Mouse (Mus musculus) urinary bladder, postnatal 14 days (tissue): ENCODE data around the gene Lcmt2.
A peak's percentile ranks its signal among the peaks of the same experiment; 100 is the strongest.

Experiments used
- DNase-seq: peaks from one replicate; pipeline ENCODE4 v3.0.0; 2021; ENCODE audit warnings: low spot score

Gene Lcmt2

DNA sequence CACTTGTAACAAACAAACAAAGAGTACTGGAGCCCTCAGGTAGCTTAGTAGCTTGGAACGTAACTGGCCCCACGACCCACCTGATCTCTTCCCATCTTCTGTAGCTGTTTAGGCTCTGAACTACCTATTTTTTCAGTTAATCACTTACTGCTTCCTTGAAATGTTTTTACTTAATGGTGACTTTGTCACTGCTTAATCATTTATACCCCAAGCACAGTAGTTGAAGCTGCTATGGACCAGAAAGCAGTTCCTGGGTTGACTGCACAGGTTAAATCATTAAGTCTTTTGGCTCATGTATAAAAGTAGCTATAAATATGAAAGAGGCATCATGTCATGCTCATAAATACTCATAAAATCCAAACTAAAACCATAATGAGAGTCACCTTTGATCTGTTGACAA is 25.0 kb downstream of the Lcmt2 start:
- no peak for DNase-seq

DNA sequence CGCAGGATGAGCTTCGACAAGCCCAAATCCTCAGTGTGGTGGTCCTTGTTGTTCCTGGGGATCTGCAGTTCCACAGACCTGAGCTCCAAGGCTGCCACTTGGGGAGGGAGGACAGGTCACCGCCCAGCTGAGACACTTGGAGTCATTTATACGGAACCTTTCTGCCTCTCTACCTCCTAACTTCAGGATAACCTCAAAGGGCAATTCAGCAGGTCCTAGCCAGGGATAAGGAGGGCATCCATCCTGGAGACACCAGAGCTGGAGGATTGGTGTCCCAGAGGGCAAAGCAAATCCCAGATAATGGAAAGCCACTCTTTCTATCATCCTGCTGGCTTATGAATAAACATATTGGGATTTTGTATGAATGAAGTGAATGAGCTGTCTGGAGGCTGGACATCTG is 30.8 kb downstream of the Lcmt2 start, which contains the start of gene Tgm7:
Gene Tgm7 (minus strand): TSS at position 101 of the 400 bp plus-strand sequence.
- no peak for DNase-seq

DNA sequence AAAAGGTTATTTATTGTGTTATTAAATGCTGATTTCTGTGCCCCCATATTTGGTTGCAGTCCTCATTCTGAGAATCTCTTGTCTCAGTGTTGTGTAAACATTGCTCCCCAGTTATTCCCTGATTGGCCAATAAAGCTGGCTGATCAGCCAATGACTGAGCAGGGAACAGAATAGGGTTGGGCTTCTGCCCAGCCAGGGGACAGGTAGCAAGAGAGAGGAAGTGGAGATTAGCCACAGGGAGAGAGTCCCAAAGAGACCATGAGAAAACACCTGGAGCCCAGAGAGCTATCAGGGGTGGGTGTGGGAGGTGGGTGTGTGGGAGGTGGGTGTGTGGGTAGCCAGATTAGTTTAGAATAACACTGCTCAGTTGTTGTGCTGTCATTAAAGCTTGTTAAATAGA is 34.5 kb downstream of the Lcmt2 start:
- no peak for DNase-seq

DNA sequence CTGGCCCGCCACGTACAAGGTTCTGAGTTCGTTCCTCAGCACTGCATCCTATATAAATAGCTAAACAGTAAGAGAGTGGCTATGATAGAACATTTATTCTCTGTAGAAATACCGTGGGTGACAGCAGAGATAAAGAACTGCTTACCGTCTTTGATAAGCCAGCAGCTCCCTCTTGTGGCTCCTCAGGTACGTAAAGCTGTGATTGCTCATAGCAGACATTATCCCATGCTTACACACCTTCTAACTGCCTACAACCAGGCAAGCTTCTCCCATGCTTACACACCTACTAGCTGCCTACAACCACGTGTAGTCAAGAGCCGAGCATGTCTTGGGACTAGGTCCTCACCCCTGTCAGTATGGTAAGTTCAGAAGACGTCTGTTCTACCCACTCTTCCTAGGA is 38.4 kb downstream of the Lcmt2 start:
- peak; percentile 74 for DNase-seq

DNA sequence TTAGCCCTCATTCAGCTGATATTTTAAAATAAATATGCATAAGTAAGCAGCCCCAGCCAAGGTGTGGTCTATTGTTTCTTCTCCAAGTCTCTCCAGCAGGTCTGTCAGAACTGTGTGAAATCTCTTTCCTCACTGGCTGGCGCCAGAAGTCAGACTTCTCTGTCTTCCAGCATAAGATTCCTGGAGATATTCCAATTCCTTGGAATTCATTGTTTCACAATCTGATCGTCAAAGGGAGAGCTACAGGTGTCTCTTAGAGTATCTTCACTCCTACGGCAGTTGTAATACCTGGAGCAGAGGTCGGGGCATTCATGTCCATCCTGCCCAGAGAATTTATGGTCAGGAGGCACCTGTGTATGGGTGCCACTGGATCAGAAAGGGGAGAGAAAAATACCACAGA is 50.7 kb downstream of the Lcmt2 start:
- DNase-seq = no peak

DNA sequence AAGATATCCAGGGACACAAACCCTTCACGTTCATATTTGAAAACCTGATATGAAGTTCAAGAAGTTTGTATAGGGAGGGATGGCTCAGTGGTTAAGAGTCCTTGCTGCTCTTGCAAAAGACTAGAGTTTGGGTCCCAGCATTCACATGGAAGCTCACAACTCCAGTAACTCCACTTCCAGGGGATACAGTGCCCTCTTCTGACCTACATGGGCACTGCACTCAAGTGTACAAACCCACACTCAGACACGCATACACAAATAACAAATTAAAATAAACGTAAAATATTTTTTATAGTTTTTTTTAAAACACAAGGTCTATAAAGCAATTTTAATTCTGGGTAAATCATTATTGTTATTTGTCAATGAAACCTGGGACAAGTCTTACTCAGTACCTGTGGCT is 51.9 kb downstream of the Lcmt2 start:
- no peak for DNase-seq

DNA sequence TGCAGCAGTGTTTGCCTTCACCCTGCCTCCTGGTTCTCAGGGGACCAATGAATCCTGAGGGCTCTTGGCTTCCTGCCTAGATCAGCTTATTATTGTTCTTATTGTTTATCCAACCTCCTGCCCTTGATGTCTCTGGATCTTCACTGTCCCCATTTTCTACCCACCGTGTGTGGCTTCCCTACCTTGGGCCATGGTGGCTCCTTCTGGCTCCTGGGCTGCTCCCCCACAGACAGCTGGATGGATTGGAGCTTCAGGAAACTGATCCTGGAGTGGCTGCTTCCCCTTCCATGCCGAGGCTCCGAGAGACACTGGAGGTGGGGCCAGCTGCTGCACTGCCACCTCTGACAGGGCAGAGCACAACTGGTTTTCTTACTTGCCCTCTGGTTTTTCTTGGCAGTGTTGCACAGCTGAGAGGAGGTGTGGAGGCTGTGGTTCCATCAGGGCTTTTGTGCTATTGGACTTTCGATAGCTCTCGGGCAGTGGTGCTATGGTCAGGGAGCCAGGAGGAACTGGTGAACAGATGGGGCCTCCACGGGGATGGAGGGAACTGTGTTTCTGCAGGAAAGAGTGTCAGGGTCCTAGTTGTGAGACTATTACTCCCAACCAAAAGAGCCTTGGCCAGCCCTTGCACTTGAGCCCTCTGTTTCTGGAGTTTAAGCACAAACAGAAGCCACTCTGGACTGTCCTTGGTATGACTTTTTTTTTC is 54.8 kb downstream of the Lcmt2 start, which contains the start of gene Tgm5:
Gene Tgm5 (minus strand): TSS at position 362 of the 706 bp plus-strand sequence.
- DNase-seq = no peak

DNA sequence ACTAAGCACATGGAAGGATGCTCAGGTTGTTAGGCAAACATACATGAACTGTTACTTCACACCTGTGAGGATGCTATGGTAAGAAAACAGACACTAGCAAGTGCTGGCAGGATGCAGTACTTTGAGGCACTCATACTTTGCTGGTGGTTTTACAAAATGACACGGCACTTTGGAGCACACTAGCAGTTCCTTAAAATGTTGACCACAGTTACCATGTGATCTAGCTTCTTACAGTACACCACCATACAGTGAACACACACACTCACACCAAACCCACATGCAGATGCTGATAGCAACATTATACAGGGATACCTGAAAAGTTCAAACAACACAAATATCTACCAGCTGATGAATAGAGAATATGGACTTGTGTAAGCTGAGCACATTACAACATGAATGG is 57.8 kb downstream of the Lcmt2 start:
- DNase-seq = no peak
